Mouse (Mus musculus): ENCODE results near the gene Wfikkn1. TPM values are rescaled to one million over a fixed set of nuclear protein-coding genes. Genes with fewer than 3 reads are reported as not detected.

Wfikkn1 gene
- polyA plus RNA-seq, 1 experiment: 1.4 TPM

DNA sequence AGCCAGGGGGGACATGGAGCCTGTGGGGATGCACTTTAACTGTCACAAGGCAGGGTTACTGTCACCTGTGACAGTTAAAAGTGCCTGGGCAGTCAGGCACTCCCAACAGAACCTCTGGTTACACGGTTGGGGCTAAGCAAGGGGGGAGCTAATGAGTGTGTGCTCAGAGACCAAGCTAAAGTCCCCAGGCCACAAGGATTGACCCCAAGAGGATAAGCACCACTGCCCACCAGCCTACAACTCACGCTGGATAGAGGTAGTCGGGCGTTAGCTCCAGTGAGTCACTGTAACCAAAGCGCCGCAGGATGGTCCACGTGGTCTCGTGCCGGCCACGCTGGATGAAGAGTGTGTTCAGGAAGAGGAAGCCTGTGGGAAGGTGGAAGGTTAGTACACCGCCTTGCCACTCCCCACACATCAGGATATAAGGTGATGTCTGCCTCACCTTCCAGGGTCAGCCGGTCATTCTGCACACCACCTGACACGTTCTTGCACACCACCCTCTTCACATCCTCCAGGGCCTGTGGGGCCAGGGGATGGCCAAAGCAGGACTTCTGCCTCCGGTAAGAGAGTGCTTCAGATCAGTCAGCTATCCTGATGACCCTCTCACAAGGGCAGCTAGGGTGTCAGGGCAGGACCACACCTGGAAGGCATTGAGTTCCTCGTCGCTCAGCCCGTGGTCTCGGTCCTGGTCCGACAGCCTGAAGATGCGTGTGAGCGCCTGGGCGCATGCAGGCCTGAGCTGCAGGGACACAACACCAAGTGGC lies 39.4 kb downstream of the Wfikkn1 start, which contains the start of gene Gm20683:
Gm20683 (minus strand) TSS at position 647 of the 764 bp plus-strand sequence.
- Histone ChIP-seq H3K27ac (ENCODE audit: insufficient read depth, low read depth, low read length) (no peak within 1 kb of the TSS), H3K4me3 (ENCODE audit: insufficient read depth, low read length) (no peak within 1 kb of the TSS), H3K4me1 (ENCODE audit: control insufficient read depth, insufficient read depth, low read length) (peaks cover 10% of the 10 kb centered on the region)
- TF ChIP-seq POLR2A (IDR thresholded peaks at IDR 0.05; ENCODE audit: borderline replicate concordance, low read depth, low read length) (no peak), CTCF (IDR thresholded peaks at IDR 0.05; ENCODE audit: low read depth, low read length) (no peak)

GRCm38 (mm10) chr17:25840519-25840918 lies 40.1 kb downstream of the Wfikkn1 start:
- TF ChIP-seq POLR2A (IDR thresholded peaks at IDR 0.05; ENCODE audit: borderline replicate concordance, low read depth, low read length) (no peak), CTCF (IDR thresholded peaks at IDR 0.05; ENCODE audit: low read depth, low read length) (no peak)
- H3K4me3 ChIP-seq (ENCODE audit: insufficient read depth, low read length): no peak overlapping the region
- H3K27ac ChIP-seq (ENCODE audit: insufficient read depth, low read depth, low read length): no peak overlapping the region
- peaks cover 10% of the 10 kb centered on the region for H3K4me1 ChIP-seq (ENCODE audit: control insufficient read depth, insufficient read depth, low read length)

DNA sequence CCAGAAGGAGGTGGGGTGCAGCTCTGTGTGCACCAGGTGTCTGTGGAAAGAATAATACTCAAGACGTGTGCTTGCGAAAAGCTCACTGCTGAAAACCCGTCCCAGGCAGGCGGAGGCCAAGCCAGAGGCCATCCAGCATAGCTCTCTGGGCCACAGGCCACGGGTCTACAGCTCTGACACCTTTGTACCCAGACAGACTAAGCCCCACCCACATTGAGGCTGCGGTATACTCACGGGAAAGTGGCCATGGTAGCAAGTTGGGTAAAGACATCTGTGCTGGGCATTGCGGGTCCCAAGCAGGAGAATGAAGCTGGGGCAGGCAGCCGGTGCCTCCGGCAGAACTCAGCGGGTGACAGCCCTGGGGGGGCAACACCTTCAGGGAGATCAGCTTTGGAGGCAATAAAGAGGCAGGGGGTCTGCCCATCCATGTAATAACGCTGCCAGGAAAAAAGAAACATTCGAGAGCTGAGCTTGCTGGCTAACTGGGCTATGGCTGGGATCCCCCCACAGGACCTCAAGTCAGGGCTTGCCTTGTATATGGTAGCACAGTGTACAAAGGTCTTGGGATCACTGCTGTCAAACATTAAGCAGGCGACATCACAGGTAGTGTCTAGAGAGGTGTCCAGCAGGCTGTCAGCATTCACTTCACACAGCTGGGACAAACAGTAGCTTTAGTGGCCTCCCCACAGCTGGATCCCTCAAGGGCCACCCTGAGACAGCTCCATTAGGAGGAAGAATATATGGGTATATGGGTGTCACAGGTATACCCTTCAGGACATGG lies 41.0 kb downstream of the Wfikkn1 start:
- Histone ChIP-seq H3K27ac (ENCODE audit: insufficient read depth, low read depth, low read length) (no peak overlapping the region), H3K4me1 (ENCODE audit: control insufficient read depth, insufficient read depth, low read length) (peaks cover 7% of the 10 kb centered on the region), H3K4me3 (ENCODE audit: insufficient read depth, low read length) (no peak overlapping the region)
- TF ChIP-seq POLR2A (IDR thresholded peaks at IDR 0.05; ENCODE audit: borderline replicate concordance, low read depth, low read length) (no peak), CTCF (IDR thresholded peaks at IDR 0.05; ENCODE audit: low read depth, low read length) (no peak)

GRCm38 (mm10) chr17:25838904-25839303 lies 41.8 kb downstream of the Wfikkn1 start:
- peaks cover 10% of the 10 kb centered on the region for H3K4me1 ChIP-seq (ENCODE audit: control insufficient read depth, insufficient read depth, low read length)
- H3K4me3 ChIP-seq (ENCODE audit: insufficient read depth, low read length): no peak overlapping the region
- TF ChIP-seq CTCF (IDR thresholded peaks at IDR 0.05; ENCODE audit: low read depth, low read length) (no peak), POLR2A (IDR thresholded peaks at IDR 0.05; ENCODE audit: borderline replicate concordance, low read depth, low read length) (no peak)
- no peak overlapping the region for H3K27ac ChIP-seq (ENCODE audit: insufficient read depth, low read depth, low read length)

GRCm38 (mm10) chr17:25837533-25837932 lies 43.1 kb downstream of the Wfikkn1 start:
- Histone ChIP-seq H3K4me3 (ENCODE audit: insufficient read depth, low read length) (no peak overlapping the region), H3K27ac (ENCODE audit: insufficient read depth, low read depth, low read length) (no peak overlapping the region), H3K4me1 (ENCODE audit: control insufficient read depth, insufficient read depth, low read length) (peaks cover 6% of the 10 kb centered on the region)
- no peak for TF ChIP-seq POLR2A (IDR thresholded peaks at IDR 0.05; ENCODE audit: borderline replicate concordance, low read depth, low read length)
- TF ChIP-seq CTCF (IDR thresholded peaks at IDR 0.05; ENCODE audit: low read depth, low read length): no peak

GRCm38 (mm10) chr17:25837076-25837410 lies 43.6 kb downstream of the Wfikkn1 start, which contains the start of gene Rhbdl1:
Gene Rhbdl1, minus strand, starts transcription at chr17:25837295.
- no peak within 1 kb of the TSS for H3K4me3 ChIP-seq (ENCODE audit: insufficient read depth, low read length)

DNA sequence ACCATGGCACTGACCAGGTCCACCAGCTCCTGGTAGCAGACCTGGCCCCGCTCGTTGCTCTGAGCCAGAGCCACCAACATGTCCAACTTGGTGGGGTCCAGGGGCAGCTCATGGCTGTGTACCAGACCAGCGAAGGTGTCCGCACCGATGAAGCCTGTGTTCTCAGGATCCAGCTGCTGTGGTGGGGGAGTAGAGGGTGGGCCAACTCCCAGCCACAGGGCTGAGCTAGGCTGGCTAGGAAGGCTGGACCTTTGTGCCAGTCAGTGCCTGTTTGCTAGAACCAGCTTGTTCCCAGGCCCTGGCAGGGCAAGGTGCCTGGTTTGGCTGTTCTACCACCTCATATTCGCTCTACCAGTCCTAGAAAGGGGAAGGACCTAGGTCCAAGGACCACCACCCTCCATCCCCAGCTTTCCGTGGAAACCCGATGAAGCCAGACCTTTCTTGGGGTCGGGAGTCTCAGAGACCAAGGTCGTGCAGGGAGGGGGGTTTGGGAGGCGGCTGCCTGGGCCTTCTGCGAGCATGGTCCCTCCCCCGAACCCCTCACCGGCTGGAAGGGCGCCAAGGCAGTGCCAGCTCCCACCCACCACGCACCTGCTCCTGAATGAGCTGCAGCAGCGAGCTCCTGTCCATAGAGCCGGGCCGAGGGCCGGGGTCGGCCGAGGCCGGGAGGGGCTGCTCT lies 44.1 kb downstream of the Wfikkn1 start:
- TF ChIP-seq POLR2A (IDR thresholded peaks at IDR 0.05; ENCODE audit: borderline replicate concordance, low read depth, low read length) (no peak), CTCF (IDR thresholded peaks at IDR 0.05; ENCODE audit: low read depth, low read length) (no peak)
- Histone ChIP-seq H3K4me3 (ENCODE audit: insufficient read depth, low read length) (no peak overlapping the region), H3K27ac (ENCODE audit: insufficient read depth, low read depth, low read length) (no peak overlapping the region), H3K4me1 (ENCODE audit: control insufficient read depth, insufficient read depth, low read length) (peaks cover 6% of the 10 kb centered on the region)

More at GRCm38 (mm10) chr17:25837076-25837410, 43.6 kb downstream of the Wfikkn1 start, which contains the start of gene Rhbdl1:
- TF ChIP-seq CTCF (IDR thresholded peaks at IDR 0.05; ENCODE audit: low read depth, low read length) (no peak), POLR2A (IDR thresholded peaks at IDR 0.05; ENCODE audit: borderline replicate concordance, low read depth, low read length) (no peak)
- Histone ChIP-seq H3K27ac (ENCODE audit: insufficient read depth, low read depth, low read length) (no peak within 1 kb of the TSS), H3K4me1 (ENCODE audit: control insufficient read depth, insufficient read depth, low read length) (peaks cover 6% of the 10 kb centered on the region)

- H3K4me1 ChIP-seq (ENCODE audit: control insufficient read depth, insufficient read depth, low read length): peaks cover 10% of the 10 kb centered on the region
- TF ChIP-seq CTCF (IDR thresholded peaks at IDR 0.05; ENCODE audit: low read depth, low read length): no peak
- TF ChIP-seq POLR2A (IDR thresholded peaks at IDR 0.05; ENCODE audit: borderline replicate concordance, low read depth, low read length): no peak
- H3K27ac ChIP-seq (ENCODE audit: insufficient read depth, low read depth, low read length): no peak overlapping the region
- no peak overlapping the region for H3K4me3 ChIP-seq (ENCODE audit: insufficient read depth, low read length)
These were observed 44.8 kb downstream of the Wfikkn1 start for GRCm38 (mm10) chr17:25835816-25836215.

DNA sequence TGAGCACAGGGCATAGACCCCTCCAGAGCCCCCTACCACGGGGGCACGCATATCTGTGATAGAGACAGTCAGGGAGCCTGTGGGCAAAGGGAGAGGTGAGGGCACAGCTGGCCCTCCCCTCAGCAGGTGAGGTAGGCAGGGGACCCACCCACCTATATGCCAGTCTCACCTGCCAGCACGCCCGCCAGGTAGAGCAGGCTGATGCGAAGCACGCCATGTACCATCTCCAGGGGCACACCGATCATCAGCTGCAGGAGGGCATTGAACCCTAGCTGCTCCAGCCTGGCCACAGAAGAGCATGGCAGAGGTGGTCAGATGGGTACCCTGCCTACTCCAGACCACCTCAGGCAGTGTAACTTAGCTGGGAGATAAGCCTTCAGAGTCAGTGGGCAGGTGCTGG lies 45.4 kb downstream of the Wfikkn1 start:
- no peak overlapping the region for H3K4me3 ChIP-seq (ENCODE audit: insufficient read depth, low read length)
- H3K4me1 ChIP-seq (ENCODE audit: control insufficient read depth, insufficient read depth, low read length): peaks cover 10% of the 10 kb centered on the region

More for the DNA sequence above, 45.4 kb downstream of the Wfikkn1 start:
- no peak for TF ChIP-seq CTCF (IDR thresholded peaks at IDR 0.05; ENCODE audit: low read depth, low read length)
- no peak for TF ChIP-seq POLR2A (IDR thresholded peaks at IDR 0.05; ENCODE audit: borderline replicate concordance, low read depth, low read length)
- H3K27ac ChIP-seq (ENCODE audit: insufficient read depth, low read depth, low read length): no peak overlapping the region
